Mouse (Mus musculus): ENCODE measurements at regions not wholly inside any gene's neighbourhood (a gene's known extent, or its start where the extent isn't known, plus 50 kb on each side); places are given as distances from the start of the nearest gene placed in this dataset.

- ATAC-seq (ENCODE audit: insufficient read depth) (no peak), DNase-seq (ENCODE audit: low read depth in 3 of 3, low spot score in 3 of 3) (no peak)
- no peak overlapping the region for H3K4me2 ChIP-seq (ENCODE audit: low read depth)
- H3K9ac ChIP-seq (replicated peaks) = no peak overlapping the region
- 72% methylated on average over 7 of the region's 7 CpGs for WGBS (ENCODE audit: insufficient replicate concordance)
- no peak overlapping the region for H3K27ac ChIP-seq
- H3K9me3 ChIP-seq (ENCODE audit: control insufficient read depth, low read length) = no peaks in the 10 kb centered on the region
- H3K36me3 ChIP-seq (replicated peaks; ENCODE audit: control insufficient read depth, insufficient read depth, low read depth) = no peaks in the 10 kb centered on the region
- no peaks in the 10 kb centered on the region for H3K4me1 ChIP-seq (replicated peaks; ENCODE audit: control insufficient read depth in 2 of 2, insufficient read depth in 2 of 2, low read length in 1 of 2)
- TF ChIP-seq CTCF (IDR thresholded peaks at IDR 0.05; ENCODE audit: low read depth) (no peak), EP300 (IDR thresholded peaks at IDR 0.05; ENCODE audit: low read depth) (no peak)
- H3K27me3 ChIP-seq (ENCODE audit: control insufficient read depth, insufficient read depth, low read length) = no peaks in the 10 kb centered on the region
- H3K4me3 ChIP-seq (ENCODE audit: insufficient read depth in 1 of 2, low read depth in 2 of 2, low read length in 2 of 2) = no peak overlapping the region
Observed at GRCm38 (mm10) chr10:120541618-120542017, 65.3 kb upstream of the Hmga2 start.

GRCm38 (mm10) chr10:120538561-120538960 lies 62.3 kb upstream of the Hmga2 start:
- Histone ChIP-seq H3K4me2 (ENCODE audit: low read depth) (no peak overlapping the region), H3K4me1 (replicated peaks; ENCODE audit: control insufficient read depth in 2 of 2, insufficient read depth in 2 of 2, low read length in 1 of 2) (no peaks in the 10 kb centered on the region), H3K9me3 (ENCODE audit: control insufficient read depth, low read length) (no peaks in the 10 kb centered on the region), H3K27me3 (ENCODE audit: control insufficient read depth, insufficient read depth, low read length) (no peaks in the 10 kb centered on the region), H3K9ac (replicated peaks) (no peak overlapping the region), H3K4me3 (ENCODE audit: insufficient read depth in 1 of 2, low read depth in 2 of 2, low read length in 2 of 2) (no peak overlapping the region), H3K27ac (no peak overlapping the region), H3K36me3 (replicated peaks; ENCODE audit: control insufficient read depth, insufficient read depth, low read depth) (no peaks in the 10 kb centered on the region)
- DNase-seq (ENCODE audit: low read depth in 3 of 3, low spot score in 3 of 3) = no peak
- TF ChIP-seq EP300 (IDR thresholded peaks at IDR 0.05; ENCODE audit: low read depth) (no peak), CTCF (IDR thresholded peaks at IDR 0.05; ENCODE audit: low read depth) (no peak)
- no peak for ATAC-seq (ENCODE audit: insufficient read depth)
- WGBS (ENCODE audit: insufficient replicate concordance) = 60% methylated on average over 7 of the region's 7 CpGs

- no peak overlapping the region for H3K4me3 ChIP-seq (ENCODE audit: insufficient read depth in 1 of 2, low read depth in 2 of 2, low read length in 2 of 2)
- no peak overlapping the region for H3K27ac ChIP-seq
- no peaks in the 10 kb centered on the region for H3K4me1 ChIP-seq (replicated peaks; ENCODE audit: control insufficient read depth in 2 of 2, insufficient read depth in 2 of 2, low read length in 1 of 2)
- 72% methylated on average over 5 of the region's 5 CpGs for WGBS (ENCODE audit: insufficient replicate concordance)
- no peak overlapping the region for H3K9ac ChIP-seq (replicated peaks)
- ATAC-seq (ENCODE audit: insufficient read depth) (no peak), DNase-seq (ENCODE audit: low read depth in 3 of 3, low spot score in 3 of 3) (no peak)
- TF ChIP-seq CTCF (IDR thresholded peaks at IDR 0.05; ENCODE audit: low read depth) = no peak
- no peak for TF ChIP-seq EP300 (IDR thresholded peaks at IDR 0.05; ENCODE audit: low read depth)
- no peak overlapping the region for H3K4me2 ChIP-seq (ENCODE audit: low read depth)
- H3K9me3 ChIP-seq (ENCODE audit: control insufficient read depth, low read length) = no peaks in the 10 kb centered on the region
- no peaks in the 10 kb centered on the region for H3K36me3 ChIP-seq (replicated peaks; ENCODE audit: control insufficient read depth, insufficient read depth, low read depth)
- no peaks in the 10 kb centered on the region for H3K27me3 ChIP-seq (ENCODE audit: control insufficient read depth, insufficient read depth, low read length)
Observed at GRCm38 (mm10) chr10:120528406-120528805, 52.1 kb upstream of the Hmga2 start.

GRCm38 (mm10) chr10:120527951-120528350 lies 51.7 kb upstream of the Hmga2 start:
- no peak overlapping the region for H3K27ac ChIP-seq
- no peak overlapping the region for H3K4me2 ChIP-seq (ENCODE audit: low read depth)
- TF ChIP-seq EP300 (IDR thresholded peaks at IDR 0.05; ENCODE audit: low read depth) (no peak), CTCF (IDR thresholded peaks at IDR 0.05; ENCODE audit: low read depth) (no peak)
- WGBS (ENCODE audit: insufficient replicate concordance) = 69% methylated on average over 6 of the region's 6 CpGs
- H3K4me1 ChIP-seq (replicated peaks; ENCODE audit: control insufficient read depth in 2 of 2, insufficient read depth in 2 of 2, low read length in 1 of 2) = no peaks in the 10 kb centered on the region
- DNase-seq (ENCODE audit: low read depth in 3 of 3, low spot score in 3 of 3) (no peak), ATAC-seq (ENCODE audit: insufficient read depth) (no peak)
- no peak overlapping the region for H3K9ac ChIP-seq (replicated peaks)
- H3K36me3 ChIP-seq (replicated peaks; ENCODE audit: control insufficient read depth, insufficient read depth, low read depth) = no peaks in the 10 kb centered on the region
- no peaks in the 10 kb centered on the region for H3K9me3 ChIP-seq (ENCODE audit: control insufficient read depth, low read length)
- H3K27me3 ChIP-seq (ENCODE audit: control insufficient read depth, insufficient read depth, low read length) = no peaks in the 10 kb centered on the region
- no peak overlapping the region for H3K4me3 ChIP-seq (ENCODE audit: insufficient read depth in 1 of 2, low read depth in 2 of 2, low read length in 2 of 2)

GRCm38 (mm10) chr10:120526991-120527390 lies 50.7 kb upstream of the Hmga2 start:
- no peak overlapping the region for H3K4me2 ChIP-seq (ENCODE audit: low read depth)
- DNase-seq (ENCODE audit: low read depth in 3 of 3, low spot score in 3 of 3) = no peak
- H3K27ac ChIP-seq = no peak overlapping the region
- ATAC-seq (ENCODE audit: insufficient read depth) = no peak
- H3K36me3 ChIP-seq (replicated peaks; ENCODE audit: control insufficient read depth, insufficient read depth, low read depth) = no peaks in the 10 kb centered on the region
- 70% methylated on average over 6 of the region's 6 CpGs for WGBS (ENCODE audit: insufficient replicate concordance)
- TF ChIP-seq CTCF (IDR thresholded peaks at IDR 0.05; ENCODE audit: low read depth) (no peak), EP300 (IDR thresholded peaks at IDR 0.05; ENCODE audit: low read depth) (no peak)
- no peaks in the 10 kb centered on the region for H3K9me3 ChIP-seq (ENCODE audit: control insufficient read depth, low read length)
- no peak overlapping the region for H3K9ac ChIP-seq (replicated peaks)
- H3K4me1 ChIP-seq (replicated peaks; ENCODE audit: control insufficient read depth in 2 of 2, insufficient read depth in 2 of 2, low read length in 1 of 2) = no peaks in the 10 kb centered on the region
- H3K27me3 ChIP-seq (ENCODE audit: control insufficient read depth, insufficient read depth, low read length) = no peaks in the 10 kb centered on the region
- H3K4me3 ChIP-seq (ENCODE audit: insufficient read depth in 1 of 2, low read depth in 2 of 2, low read length in 2 of 2) = no peak overlapping the region

Measured in liver, embryonic 14.5 days (tissue).